Mouse (Mus musculus): ENCODE data around the gene Clstn3. TPM values are rescaled to one million over a fixed set of nuclear protein-coding genes. Genes with fewer than 3 reads are reported as not detected.
A peak's percentile ranks its signal among the peaks of the same experiment; 100 is the strongest.
"Not testable (repeated sequence)": the region's sequence is repeated elsewhere in the genome, so short reads cannot be mapped to it uniquely, and the experiment has no call there.

Gene Clstn3
- total RNA-seq, 2 experiments from 2014 or later: 283 to 312 TPM

- DNase-seq (ENCODE audit: low spot score in 2 of 2): peak; percentile 84 to 87
These were observed 49.1 kb downstream of the Clstn3 start for GRCm38 (mm10) chr6:124415347-124416088.

- DNase-seq (ENCODE audit: low spot score in 2 of 2): peak; percentile 92 to 96
These were observed 49.7 kb downstream of the Clstn3 start, which contains the start of gene Pex5 for GRCm38 (mm10) chr6:124414927-124415325. Pex5 (minus strand) TSS chr6:124415067.

- DNase-seq (ENCODE audit: low spot score in 2 of 2): peak; percentile 45 to 56
These were observed 50.3 kb downstream of the Clstn3 start for GRCm38 (mm10) chr6:124414150-124414926.

GRCm38 (mm10) chr6:124413770-124414149, 50.8 kb downstream of the Clstn3 start:
- DNase-seq (ENCODE audit: low spot score in 2 of 2): no peak

- no peak for DNase-seq (ENCODE audit: low spot score in 2 of 2)
These were observed 56.2 kb downstream of the Clstn3 start for GRCm38 (mm10) chr6:124408355-124408754.

GRCm38 (mm10) chr6:124407180-124407579, 57.4 kb downstream of the Clstn3 start:
- no peak for DNase-seq (ENCODE audit: low spot score in 2 of 2)

GRCm38 (mm10) chr6:124406326-124406725, 58.3 kb downstream of the Clstn3 start:
- no peak for DNase-seq (ENCODE audit: low spot score in 2 of 2)

GRCm38 (mm10) chr6:124399738-124400137, 64.9 kb downstream of the Clstn3 start:
- DNase-seq (ENCODE audit: low spot score in 2 of 2): no peak

- not testable (repeated sequence) for DNase-seq (ENCODE audit: low spot score in 2 of 2)
These were observed 69.6 kb downstream of the Clstn3 start for GRCm38 (mm10) chr6:124394991-124395390.

Other genes starting within 250 kb of the Clstn3 start
- gene Vmn2r27, start 232.9 kb downstream of the Clstn3 start, total RNA-seq (2021): not detected
- 1 to 10 TPM; 3.7 to 3.9 TPM for gene Cd163, start 160.1 kb downstream of the Clstn3 start, total RNA-seq (2021)
- gene Pex5, start 49.7 kb downstream of the Clstn3 start, total RNA-seq (2021): 10 to 100 TPM; 61.7 to 66.1 TPM
- gene C1rl, start 28.3 kb upstream of the Clstn3 start, total RNA-seq (2021): under 1 TPM; 0.12 to 0.28 TPM
- gene C1ra, start 47.6 kb upstream of the Clstn3 start, total RNA-seq (2021): 1 to 10 TPM in 1 of 2 experiments, under 1 TPM in 1; 0.91 to 1.3 TPM
- 1 to 10 TPM; 1.7 to 2.2 TPM for gene C1s1, start 77.6 kb upstream of the Clstn3 start, total RNA-seq (2021)
- not detected for gene C1rb, start 105.5 kb upstream of the Clstn3 start, total RNA-seq (2021)
- under 1 TPM; 0.23 to 0.29 TPM for gene C1s2, start 171.3 kb upstream of the Clstn3 start, total RNA-seq (2021)
- gene Lpcat3, start 198.2 kb upstream of the Clstn3 start, total RNA-seq (2021): 10 to 100 TPM; 42.3 to 45.3 TPM
- 10 to 100 TPM; 50.7 to 51.1 TPM for gene Emg1, start 247.4 kb upstream of the Clstn3 start, total RNA-seq (2021)
- 100 to 1,000 TPM; 138 to 141 TPM for gene Phb2, start 247.5 kb upstream of the Clstn3 start, total RNA-seq (2021)

Measured in layer of hippocampus, postnatal 14 days (tissue).